In the genomic region with DNA sequence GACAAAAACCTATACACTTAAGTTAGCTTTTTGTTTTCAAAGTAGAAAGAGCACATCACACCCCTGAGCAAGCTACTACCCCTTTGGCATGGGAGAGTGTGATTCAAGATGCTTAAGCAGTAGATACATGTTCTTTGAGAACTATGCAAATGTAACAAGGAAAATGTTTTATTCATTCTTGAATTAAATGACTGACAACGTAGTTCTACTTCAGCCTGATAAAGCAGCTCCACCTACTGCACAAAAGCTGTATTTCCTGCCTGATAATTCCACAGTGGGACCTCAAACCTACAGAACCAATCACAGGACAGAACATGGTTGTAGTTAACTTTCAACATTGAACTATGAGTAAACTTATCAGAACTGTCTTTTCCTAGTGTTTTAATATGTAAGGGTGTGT, we compare ENCODE assay signal across 9 mouse cellular contexts.
A peak's percentile ranks its signal among the peaks of the same experiment; 100 is the strongest.
DNase-seq lines count a peak whose midpoint lies in the region; TF ChIP-seq lines count a peak whose summit lies in the region.
"Had no signal": no experiment of that assay in that cellular context is flagged by ENCODE, and none has a peak within 500 bp of the region (broad histone marks: within the 10 kb centered on the region; RNA-seq: fewer than 3 reads in every experiment).

No protein-coding gene starts in this region.

- no peak overlapping the region for H3K9ac ChIP-seq in liver, adult 2 months (ENCODE audit: low read depth, low read length)
- H3K9ac ChIP-seq: embryonic facial prominence, embryonic 13.5 days had no signal

- H3K36me3 ChIP-seq in liver, adult 2 months (ENCODE audit: control insufficient read depth, insufficient read depth, low read length): no peaks in the 10 kb centered on the region
- H3K36me3 ChIP-seq: embryonic facial prominence, embryonic 13.5 days had no signal

- H3K4me3 ChIP-seq in liver, adult 2 months (ENCODE audit: insufficient read depth, low read depth, low read length): no peak overlapping the region
- H3K4me3 ChIP-seq: embryonic facial prominence, embryonic 13.5 days had no signal

- TF ChIP-seq CTCF in liver, adult 2 months (IDR thresholded peaks at IDR 0.05; ENCODE audit: low read depth, low read length): no peak; the same call in 1 of the 2 replicates

- no peaks in the 10 kb centered on the region for H3K79me2 ChIP-seq in liver, adult 2 months (ENCODE audit: control insufficient read depth, insufficient read depth, low read length)

- DNase-seq in adrenal gland, postnatal 14 days: peak; percentile 35
- DNase-seq in adrenal gland, postnatal 25 days: no peak
- peak; percentile 1 for DNase-seq in liver, adult 2 months (ENCODE audit: extremely low read depth, low read depth, low spot score)
- DNase-seq in liver: no peak
- peak; percentile 5 for DNase-seq in embryo, embryonic 9.5 days (ENCODE audit: extremely low spot score)
- DNase-seq in layer of hippocampus, adult 9-10 months (ENCODE audit: low spot score): peak; percentile 33
- DNase-seq in retina, postnatal 1 day: peak; percentile 17
- no peak for DNase-seq in ovary, postnatal 36 days (ENCODE audit: low spot score)

- H3K4me1 ChIP-seq in liver, adult 2 months (ENCODE audit: control insufficient read depth, insufficient read depth, low read length): no peaks in the 10 kb centered on the region

- WGBS in liver, adult 2 months: 31% methylated on average over 1 of the region's 1 CpGs

- H3K27ac ChIP-seq in liver, adult 2 months (replicated peaks; ENCODE audit: insufficient read depth, low read depth, low read length): no peak overlapping the region
- H3K27ac ChIP-seq: embryonic facial prominence, embryonic 13.5 days had no signal

- TF ChIP-seq POLR2A in liver, adult 2 months (IDR thresholded peaks at IDR 0.05; ENCODE audit: extremely low read depth, insufficient read depth, low read length): no peak

- no peaks in the 10 kb centered on the region for H3K27me3 ChIP-seq in liver, adult 2 months (ENCODE audit: control insufficient read depth, insufficient read depth, low read length)
- H3K27me3 ChIP-seq: embryonic facial prominence, embryonic 13.5 days had no signal

Comparison
In these comparisons a context has a peak if more than half of its experiments do, and no peak if none do; other contexts are left out.
1. DNase-seq: peak in adrenal gland, postnatal 14 days (single experiment), liver, adult 2 months (single experiment), embryo, embryonic 9.5 days (single experiment), layer of hippocampus, adult 9-10 months (single experiment) and retina, postnatal 1 day (single experiment); none in adrenal gland, postnatal 25 days (single experiment), liver (single experiment) and ovary, postnatal 36 days (single experiment).